In genomic region chr2:47857229-47857628, GRCm38 (mm10) we compare ENCODE assay signal across 12 mouse cellular contexts.
A peak's percentile ranks its signal among the peaks of the same experiment; 100 is the strongest.
DNase-seq lines count a peak whose midpoint lies in the region; ATAC-seq and TF ChIP-seq lines count a peak whose summit lies in the region.
"Had no signal": no experiment of that assay in that cellular context is flagged by ENCODE, and none has a peak within 500 bp of the region (broad histone marks: within the 10 kb centered on the region; RNA-seq: fewer than 3 reads in every experiment).

No protein-coding gene starts in this region.

- no peak for DNase-seq in heart, postnatal 25 days (ENCODE audit: low spot score)
- DNase-seq in neural tube, embryonic 10.5 days (ENCODE audit: extremely low spot score, low spot score), result no peak
- peak; percentile 93 for DNase-seq in lung, embryonic 14.5 days
- DNase-seq in kidney, adult 8-10 months, result no peak
- DNase-seq in yolk sac, embryonic 10.5 days (ENCODE audit: low spot score), result no peak
- DNase-seq: kidney, adult 9 months; right cerebral cortex, adult 18-20 months; thymus, postnatal 36 days had no signal

- intact Hi-C loops in heart, postnatal 25 days (cut with DNase I), result no loop called here

- WGBS in heart, embryonic 16.5 days, result 51% methylated on average over 3 of the region's 3 CpGs
- 83% methylated on average over 3 of the region's 3 CpGs for WGBS in neural tube, embryonic 14.5 days
- WGBS in lung, embryonic 14.5 days, result 48% methylated on average over 3 of the region's 3 CpGs

- H3K4me1 ChIP-seq in heart, embryonic 16.5 days (ENCODE audit: control insufficient read depth, insufficient read depth, low read length), result no peaks in the 10 kb centered on the region
- no peaks in the 10 kb centered on the region for H3K4me1 ChIP-seq in neural tube, embryonic 14.5 days (ENCODE audit: control insufficient read depth, insufficient read depth, low read length)
- H3K4me1 ChIP-seq in lung, embryonic 14.5 days (ENCODE audit: insufficient read depth), result no peaks in the 10 kb centered on the region
- H3K4me1 ChIP-seq: heart, embryonic 15.5 days; limb, embryonic 12.5 days had no signal

- H3K4me3 ChIP-seq in heart, embryonic 16.5 days (ENCODE audit: low read length), result no peak overlapping the region
- H3K4me3 ChIP-seq in neural tube, embryonic 14.5 days (ENCODE audit: low read depth, low read length), result no peak overlapping the region
- H3K4me3 ChIP-seq in lung, embryonic 14.5 days (ENCODE audit: low read depth, low read length), result no peak overlapping the region
- H3K4me3 ChIP-seq: heart, embryonic 15.5 days; limb, embryonic 12.5 days had no signal

- H3K9me3 ChIP-seq in heart, embryonic 16.5 days (replicated peaks; ENCODE audit: control insufficient read depth, low read length), result no peaks in the 10 kb centered on the region
- no peaks in the 10 kb centered on the region for H3K9me3 ChIP-seq in neural tube, embryonic 14.5 days (ENCODE audit: control insufficient read depth, low read length)
- no peaks in the 10 kb centered on the region for H3K9me3 ChIP-seq in lung, embryonic 14.5 days (ENCODE audit: low read depth, low read length)
- H3K9me3 ChIP-seq: heart, embryonic 15.5 days; limb, embryonic 12.5 days had no signal

- H3K36me3 ChIP-seq in heart, embryonic 16.5 days (ENCODE audit: control insufficient read depth, insufficient read depth), result no peaks in the 10 kb centered on the region
- no peaks in the 10 kb centered on the region for H3K36me3 ChIP-seq in neural tube, embryonic 14.5 days (ENCODE audit: control insufficient read depth, insufficient read depth, low read length)
- no peaks in the 10 kb centered on the region for H3K36me3 ChIP-seq in lung, embryonic 14.5 days (ENCODE audit: insufficient read depth)
- H3K36me3 ChIP-seq: heart, embryonic 15.5 days; limb, embryonic 12.5 days had no signal

- ATAC-seq in heart, embryonic 16.5 days (replicated peaks; ENCODE audit: extremely low read depth, insufficient read depth, low FRiP score), result 0 out of 2 replicates have a peak, but pooled peaks have one; percentile 37
- ATAC-seq in neural tube, embryonic 14.5 days (ENCODE audit: low read depth), result peak; percentile 31; the same call in 1 of the 2 replicates
- ATAC-seq in lung, embryonic 14.5 days (ENCODE audit: insufficient read depth), result peak; percentile 95

- H3K27ac ChIP-seq in heart, embryonic 16.5 days (ENCODE audit: low read length), result no peak overlapping the region
- no peak overlapping the region for H3K27ac ChIP-seq in neural tube, embryonic 14.5 days (ENCODE audit: low read depth, low read length)
- no peak overlapping the region for H3K27ac ChIP-seq in lung, embryonic 14.5 days (ENCODE audit: low read depth)
- H3K27ac ChIP-seq: heart, embryonic 15.5 days; limb, embryonic 12.5 days had no signal

- no peak overlapping the region for H3K9ac ChIP-seq in heart, embryonic 16.5 days (ENCODE audit: low read length)
- no peak overlapping the region for H3K9ac ChIP-seq in neural tube, embryonic 14.5 days (replicated peaks; ENCODE audit: low read depth, low read length)
- H3K9ac ChIP-seq in lung, embryonic 14.5 days, result no peak overlapping the region
- H3K9ac ChIP-seq: heart, embryonic 15.5 days; limb, embryonic 12.5 days had no signal

- no peak overlapping the region for H3K4me2 ChIP-seq in heart, embryonic 16.5 days (ENCODE audit: low read depth, low read length)
- H3K4me2 ChIP-seq in neural tube, embryonic 14.5 days (ENCODE audit: low read depth, low read length), result no peak overlapping the region
- no peak overlapping the region for H3K4me2 ChIP-seq in lung, embryonic 14.5 days
- H3K4me2 ChIP-seq: heart, embryonic 15.5 days; limb, embryonic 12.5 days had no signal

- no peak for TF ChIP-seq CTCF in lung, embryonic 14.5 days (IDR thresholded peaks at IDR 0.05; ENCODE audit: low read depth)

- H3K27me3 ChIP-seq in heart, embryonic 16.5 days (ENCODE audit: control insufficient read depth, insufficient read depth, low read length), result no peaks in the 10 kb centered on the region
- H3K27me3 ChIP-seq in neural tube, embryonic 14.5 days (ENCODE audit: control insufficient read depth, insufficient read depth, low read length), result no peaks in the 10 kb centered on the region
- no peaks in the 10 kb centered on the region for H3K27me3 ChIP-seq in lung, embryonic 14.5 days (ENCODE audit: insufficient read depth, low read length)
- H3K27me3 ChIP-seq: heart, embryonic 15.5 days; limb, embryonic 12.5 days had no signal

Comparison
In these comparisons a context has a peak if more than half of its experiments do, and no peak if none do; other contexts are left out.
1. ATAC-seq: peak in every context shown above with its lines; median percentile 95 in lung, embryonic 14.5 days; 37 in heart, embryonic 16.5 days; 31 in neural tube, embryonic 14.5 days.